Mouse (Mus musculus) limb, embryonic 12.5 days (tissue): Measurements from ENCODE around the gene Igfals. TPM values are rescaled to one million over a fixed set of nuclear protein-coding genes. Genes with fewer than 3 reads are reported as not detected.

Experiments
- ATAC-seq: fragments of 200-750 bp; cut with Nextera tagmentation; 2 replicates; pipeline ENCODE4 v1.8.0; 2017; ENCODE audit warnings: low read depth, moderate TSS enrichment; ENCODE audit not compliant: insufficient number of reproducible peaks, insufficient read depth, low FRiP score, low TSS enrichment
- H3K27ac ChIP-seq: fragments of 300-500 bp; sonication (generic); 2 replicates; pipeline ENCODE4 v1.5.1; 2016; ENCODE audit warnings: mild to moderate bottlenecking, moderate library complexity
- H3K27me3 ChIP-seq: fragments of 300-500 bp; sonication (generic); 2 replicates; pipeline ENCODE4 v1.6.1; 2016; ENCODE audit warnings: mild to moderate bottlenecking, moderate library complexity
- H3K36me3 ChIP-seq: fragments of 300-500 bp; sonication (generic); 2 replicates; pipeline ENCODE4 v1.6.1; 2016; ENCODE audit warnings: mild to moderate bottlenecking, moderate library complexity
- H3K4me1 ChIP-seq: fragments of 300-500 bp; sonication (generic); replicated peaks from 2 replicates; pipeline ENCODE4 v1.6.1; 2016
- H3K4me2 ChIP-seq: fragments of 300-500 bp; sonication (generic); 2 replicates; pipeline ENCODE4 v1.6.1; 2016; ENCODE audit warnings: mild to moderate bottlenecking, moderate library complexity
- H3K4me3 ChIP-seq: fragments of 300-500 bp; sonication (generic); replicated peaks from 2 replicates; pipeline ENCODE4 v1.5.1; 2016; ENCODE audit warnings: mild to moderate bottlenecking
- H3K9ac ChIP-seq: fragments of 300-500 bp; sonication (generic); replicated peaks from 2 replicates; pipeline ENCODE4 v1.6.1; 2016; ENCODE audit warnings: mild to moderate bottlenecking, moderate library complexity
- H3K9me3 ChIP-seq: fragments of 300-500 bp; sonication (generic); 2 replicates; pipeline ENCODE4 v1.6.1; 2016; ENCODE audit warnings: mild to moderate bottlenecking, moderate library complexity
- WGBS: fragments of 180-500 bp; shearing (Covaris S2); methylation state at CpG from one replicate; pipeline ENCODE4 v1.1.7; 2016; 5-methylcytosine and 5-hydroxymethylcytosine counted together
- polyA plus RNA-seq: library from polyadenylated mRNA; unstranded; fragments of >200 nt; fragmentation: Nextera tagmentation; extraction: Ambion mirVana; gene quantifications from 2 replicates; pipeline ENCODE4 v1.2.1, GENCODE M21; 2016

Gene Igfals
- polyA plus RNA-seq, 1 experiment from 2014 or later, result 0.43 TPM

DNA sequence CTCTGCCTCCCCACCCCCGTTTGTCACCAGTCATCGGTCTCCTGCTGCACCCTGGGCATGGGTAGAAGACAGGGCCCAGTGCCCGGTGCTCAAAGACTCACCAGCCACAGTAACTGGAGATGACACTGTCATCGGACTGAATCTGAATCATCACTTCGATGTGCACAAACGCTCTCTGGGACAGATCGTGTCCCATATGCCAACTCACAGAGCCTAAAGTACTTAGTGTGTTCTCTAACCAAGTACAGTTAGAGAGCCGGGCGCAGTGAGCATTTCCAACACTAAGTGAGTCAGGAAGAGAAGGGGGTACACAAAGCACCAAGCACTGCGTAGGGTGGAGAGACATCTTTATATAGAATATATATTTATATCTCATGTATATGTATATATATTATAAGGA, 2.1 kb downstream of the Igfals start:
- 91% methylated on average over 10 of the region's 10 CpGs for WGBS
- Histone ChIP-seq H3K4me2 (no peak overlapping the region), H3K9me3 (no peaks in the 10 kb centered on the region), H3K36me3 (peaks cover 14% of the 10 kb centered on the region; the same call in 1 of the 2 replicates), H3K4me1 (no peaks in the 10 kb centered on the region), H3K27me3 (no peaks in the 10 kb centered on the region), H3K27ac (no peak overlapping the region), H3K9ac (no peak overlapping the region), H3K4me3 (no peak overlapping the region)
- no peak for ATAC-seq

DNA sequence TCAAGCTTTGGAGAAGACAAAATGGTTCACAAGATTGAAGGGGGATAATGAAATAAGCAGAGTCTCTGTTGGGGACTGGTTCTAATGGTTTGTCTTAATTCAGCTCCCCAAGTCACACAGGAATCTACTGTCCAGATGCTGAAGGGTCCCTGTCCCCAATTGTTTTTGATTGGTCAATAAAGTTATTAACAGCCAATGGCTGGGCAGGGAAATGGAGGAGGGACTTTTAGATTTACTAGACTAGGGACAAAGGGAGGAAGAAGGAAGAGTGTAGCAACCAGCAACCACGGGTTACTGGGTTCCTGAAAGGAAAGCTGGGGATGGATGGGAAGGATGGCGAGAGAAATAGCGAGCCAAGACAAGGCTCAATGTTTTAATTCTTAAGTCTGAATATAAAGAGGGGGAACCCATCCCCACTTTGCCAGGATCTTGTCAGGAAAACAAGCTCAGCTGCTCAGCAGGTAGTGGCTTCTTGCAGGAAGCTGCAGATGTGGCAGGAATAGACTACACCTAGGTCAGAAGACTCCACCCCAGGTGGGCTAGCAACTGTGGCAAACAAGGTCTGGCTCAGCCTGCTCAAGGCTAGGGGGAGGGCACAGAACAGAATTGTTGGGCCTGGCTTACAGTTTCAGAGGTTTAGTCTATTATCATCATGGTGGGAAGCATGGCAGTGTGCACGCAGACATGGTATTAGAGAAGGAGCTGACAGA, 8.1 kb downstream of the Igfals start:
- WGBS, result 45% methylated on average over 4 of the region's 4 CpGs
- Histone ChIP-seq H3K9me3 (no peaks in the 10 kb centered on the region), H3K27ac (no peak overlapping the region), H3K36me3 (no peaks in the 10 kb centered on the region), H3K27me3 (no peaks in the 10 kb centered on the region; the same call in 1 of the 2 replicates), H3K9ac (no peak overlapping the region), H3K4me2 (no peak overlapping the region), H3K4me3 (no peak overlapping the region), H3K4me1 (peaks cover 7% of the 10 kb centered on the region)
- no peak for ATAC-seq

DNA sequence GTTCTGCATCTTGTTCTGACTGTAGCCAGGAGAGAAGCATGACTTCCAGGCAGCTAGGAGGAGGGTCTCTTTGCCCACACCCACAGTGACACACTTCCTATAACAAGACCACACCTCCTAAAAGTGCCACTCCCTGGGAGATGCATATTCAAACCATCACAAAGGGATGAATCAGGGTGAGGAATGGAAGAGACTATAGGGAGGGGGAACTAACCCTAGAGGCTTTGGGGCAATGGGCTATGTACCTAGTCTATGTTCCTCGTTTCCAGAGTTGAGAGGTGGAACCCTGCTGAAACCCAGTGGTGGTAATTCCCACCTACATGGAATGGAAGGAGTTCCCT, 8.6 kb downstream of the Igfals start:
- WGBS, result 58% methylated on average over 1 of the region's 1 CpGs
- H3K27me3 ChIP-seq, result no peaks in the 10 kb centered on the region; the same call in 1 of the 2 replicates
- H3K36me3 ChIP-seq, result no peaks in the 10 kb centered on the region
- no peak overlapping the region for H3K4me3 ChIP-seq
- H3K4me1 ChIP-seq, result peaks cover 7% of the 10 kb centered on the region
- no peak overlapping the region for H3K4me2 ChIP-seq
- no peak overlapping the region for H3K27ac ChIP-seq
- no peaks in the 10 kb centered on the region for H3K9me3 ChIP-seq
- ATAC-seq, result no peak
- no peak overlapping the region for H3K9ac ChIP-seq

DNA sequence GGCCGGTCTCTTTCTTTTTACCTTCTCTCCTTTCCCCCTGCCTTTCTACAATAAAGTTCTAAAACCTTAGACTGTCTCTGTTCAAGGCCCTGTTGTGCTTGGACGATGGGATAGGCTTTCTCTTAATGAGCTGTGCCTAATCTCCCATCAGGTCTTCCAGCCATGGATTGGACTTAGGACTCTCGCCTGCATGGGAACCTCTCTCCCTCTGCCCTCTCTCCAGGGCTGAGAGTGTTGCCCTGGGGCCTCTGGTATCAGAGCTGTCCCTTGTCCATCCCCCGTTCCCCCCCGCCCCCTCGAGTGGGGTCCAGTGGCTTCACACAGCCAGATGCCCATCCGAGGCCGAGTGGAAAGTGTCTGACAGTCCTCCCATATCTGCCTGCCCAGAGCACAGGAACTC, 9.2 kb downstream of the Igfals start:
- no peak overlapping the region for H3K27ac ChIP-seq
- H3K4me1 ChIP-seq, result peaks cover 7% of the 10 kb centered on the region
- WGBS, result 85% methylated on average over 8 of the region's 8 CpGs
- no peaks in the 10 kb centered on the region for H3K36me3 ChIP-seq
- H3K9me3 ChIP-seq, result no peaks in the 10 kb centered on the region
- H3K4me2 ChIP-seq, result no peak overlapping the region
- no peak for ATAC-seq
- H3K9ac ChIP-seq, result no peak overlapping the region
- no peaks in the 10 kb centered on the region; the same call in 1 of the 2 replicates for H3K27me3 ChIP-seq
- H3K4me3 ChIP-seq, result no peak overlapping the region

DNA sequence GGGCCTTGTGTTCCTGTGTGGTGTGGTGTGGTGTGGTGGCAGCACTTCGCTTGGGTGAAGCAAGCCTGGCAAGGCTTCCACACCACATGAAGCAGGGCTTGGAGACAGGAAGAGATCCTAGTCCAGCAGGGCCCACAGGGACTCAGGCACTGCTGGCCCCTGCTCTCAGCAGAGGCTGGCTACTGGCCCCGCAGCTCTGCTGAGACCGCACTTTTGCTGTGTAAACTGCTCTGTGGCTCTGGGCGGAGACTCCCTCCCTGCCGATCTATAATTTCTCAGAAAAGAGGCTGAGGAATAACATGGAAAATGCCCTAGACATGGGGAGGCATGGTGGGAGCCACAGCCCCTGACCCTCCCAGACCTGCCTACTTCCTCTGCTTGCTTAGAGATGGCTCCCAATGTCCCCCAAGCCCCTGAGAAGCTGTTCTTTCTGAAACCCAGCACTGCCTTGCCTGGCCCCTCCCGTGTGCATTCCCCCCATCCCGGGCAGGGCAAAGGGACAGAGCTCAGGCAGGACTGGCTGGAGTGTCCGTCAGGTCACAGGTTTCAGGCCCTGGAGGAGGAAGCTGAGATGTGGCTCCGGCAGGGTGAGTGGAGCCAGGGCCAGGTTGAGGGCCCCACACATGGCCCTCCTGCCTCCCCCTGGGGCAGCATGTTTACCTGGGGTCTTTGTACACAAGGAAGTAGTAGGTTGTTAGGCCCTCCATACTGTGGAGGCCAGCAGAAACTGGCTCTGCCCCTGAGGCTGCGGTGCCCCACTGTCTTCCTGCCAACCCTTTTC, 11.7 kb downstream of the Igfals start:
- no peaks in the 10 kb centered on the region for H3K9me3 ChIP-seq
- no peak for ATAC-seq
- 56% methylated on average over 10 of the region's 10 CpGs for WGBS
- H3K27ac ChIP-seq, result no peak overlapping the region
- H3K4me2 ChIP-seq, result no peak overlapping the region
- no peak overlapping the region for H3K4me3 ChIP-seq
- H3K36me3 ChIP-seq, result peaks cover 2% of the 10 kb centered on the region
- H3K4me1 ChIP-seq, result peaks cover 7% of the 10 kb centered on the region
- H3K27me3 ChIP-seq, result no peaks in the 10 kb centered on the region; the same call in 1 of the 2 replicates
- H3K9ac ChIP-seq, result peak overlapping the region; percentile 42

DNA sequence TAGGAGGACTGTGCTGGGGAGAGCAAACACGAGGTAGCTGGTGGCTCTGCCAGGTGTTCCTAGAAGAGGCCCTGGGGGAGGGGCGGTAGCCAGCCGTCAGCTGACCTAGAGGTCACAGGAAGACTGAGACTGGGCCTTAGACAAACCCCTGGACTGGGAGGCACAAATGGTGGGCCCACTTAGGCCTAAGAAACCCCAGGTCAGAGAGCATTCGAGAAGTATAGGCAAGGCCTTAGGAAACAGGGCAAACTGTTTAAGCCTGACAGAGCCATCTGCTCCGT, 12.3 kb downstream of the Igfals start:
- Histone ChIP-seq H3K4me3 (no peak overlapping the region), H3K9ac (peak overlapping the region; percentile 42; the same call in 1 of the 2 replicates), H3K4me2 (no peak overlapping the region), H3K4me1 (peaks cover 7% of the 10 kb centered on the region), H3K27me3 (no peaks in the 10 kb centered on the region; the same call in 1 of the 2 replicates), H3K9me3 (no peaks in the 10 kb centered on the region), H3K27ac (no peak overlapping the region), H3K36me3 (peaks cover 8% of the 10 kb centered on the region)
- ATAC-seq, result no peak
- 25% methylated on average over 5 of the region's 5 CpGs for WGBS

DNA sequence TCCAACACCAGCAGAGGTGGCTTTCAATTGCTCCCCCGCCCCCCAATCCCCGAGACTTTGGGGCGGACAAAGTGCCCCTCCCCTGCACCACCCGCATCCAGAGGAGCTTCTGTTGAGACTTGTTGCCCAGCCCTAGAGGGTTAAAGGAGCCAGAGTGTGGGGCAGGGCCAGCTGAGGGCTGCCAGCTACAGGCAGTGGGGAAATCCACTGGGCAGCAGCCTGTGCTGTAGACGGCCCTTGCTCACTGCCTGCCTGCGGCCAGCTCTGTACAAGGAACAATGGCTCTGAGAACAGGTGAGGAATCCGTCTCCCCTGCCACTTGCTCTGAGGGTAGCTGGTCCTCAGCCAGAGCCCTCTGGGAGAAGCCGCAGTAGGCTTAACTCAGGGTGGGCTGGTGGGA, 12.7 kb downstream of the Igfals start:
- ATAC-seq, result no peak
- no peak overlapping the region for H3K27ac ChIP-seq
- no peaks in the 10 kb centered on the region for H3K9me3 ChIP-seq
- no peak overlapping the region for H3K4me3 ChIP-seq
- peaks cover 12% of the 10 kb centered on the region for H3K36me3 ChIP-seq
- no peak overlapping the region for H3K4me2 ChIP-seq
- WGBS, result 77% methylated on average over 8 of the region's 8 CpGs
- no peak overlapping the region; the same call in 1 of the 2 replicates for H3K9ac ChIP-seq
- H3K27me3 ChIP-seq, result no peaks in the 10 kb centered on the region; the same call in 1 of the 2 replicates
- peaks cover 7% of the 10 kb centered on the region for H3K4me1 ChIP-seq

DNA sequence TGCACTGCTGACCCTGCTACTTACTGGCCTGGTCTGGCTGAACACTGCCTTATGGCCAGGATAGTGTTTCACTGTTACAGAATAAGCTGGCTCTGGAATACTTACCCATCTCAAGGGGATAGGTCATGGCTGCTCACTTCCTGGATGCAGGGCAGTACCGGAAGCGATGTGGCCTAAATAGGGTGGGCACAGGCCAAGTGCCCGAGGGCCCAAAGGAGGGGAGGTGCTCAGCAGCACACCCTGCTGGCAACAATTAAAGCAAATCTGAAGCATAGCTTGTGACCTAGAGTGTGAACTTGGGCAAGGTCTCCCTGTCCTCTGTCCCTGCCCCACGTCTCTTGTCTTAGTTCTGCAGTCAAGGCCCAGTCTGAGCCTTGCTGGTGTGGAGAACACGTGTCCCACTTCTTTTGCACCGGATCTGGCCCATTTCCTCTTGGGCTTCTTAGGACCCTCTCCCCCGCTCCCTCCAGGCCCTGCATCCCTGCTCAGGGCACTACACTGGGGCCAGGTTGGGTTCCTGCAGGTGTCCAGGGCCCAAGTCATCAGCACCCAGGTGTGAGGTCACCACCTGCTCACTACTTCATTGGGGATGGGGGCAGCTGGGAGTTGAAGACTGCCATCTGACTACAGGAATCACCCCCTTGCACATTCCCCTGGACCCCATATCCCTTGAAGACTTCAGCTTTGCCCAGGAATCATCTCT, 16.1 kb downstream of the Igfals start:
- Histone ChIP-seq H3K27ac (peak overlapping the region; percentile 20; the same call in 1 of the 2 replicates), H3K4me2 (no peak overlapping the region), H3K27me3 (no peaks in the 10 kb centered on the region; the same call in 1 of the 2 replicates), H3K4me3 (no peak overlapping the region), H3K9me3 (no peaks in the 10 kb centered on the region), H3K36me3 (peaks cover 18% of the 10 kb centered on the region), H3K4me1 (peaks cover 14% of the 10 kb centered on the region), H3K9ac (no peak overlapping the region)
- 51% methylated on average over 7 of the region's 7 CpGs for WGBS
- no peak for ATAC-seq

DNA sequence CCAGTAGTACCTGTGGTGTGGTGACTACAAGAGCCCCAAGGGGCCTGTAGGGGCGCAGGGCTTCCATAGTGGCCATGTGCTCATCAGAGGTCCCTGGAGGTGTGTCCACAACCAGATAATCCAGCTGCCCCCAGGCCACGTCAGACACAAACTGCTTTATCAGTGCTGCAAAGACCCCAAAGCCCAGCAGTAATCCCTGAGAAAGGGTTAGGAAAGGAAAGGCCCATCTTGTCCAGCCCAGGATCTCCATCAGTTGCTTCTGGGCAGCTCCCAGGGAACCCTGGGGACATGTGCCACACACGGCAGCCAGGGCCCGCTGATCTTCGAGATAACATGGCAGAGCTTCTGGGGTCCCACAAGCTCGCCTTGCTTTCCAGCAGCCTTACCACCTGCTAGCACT, 18.6 kb downstream of the Igfals start:
- no peak for ATAC-seq
- peaks cover 25% of the 10 kb centered on the region for H3K36me3 ChIP-seq
- H3K4me3 ChIP-seq, result no peak overlapping the region
- H3K4me2 ChIP-seq, result no peak overlapping the region
- no peak overlapping the region for H3K27ac ChIP-seq
- no peaks in the 10 kb centered on the region for H3K9me3 ChIP-seq
- H3K27me3 ChIP-seq, result no peaks in the 10 kb centered on the region
- 92% methylated on average over 6 of the region's 6 CpGs for WGBS
- no peak overlapping the region for H3K9ac ChIP-seq
- peaks cover 22% of the 10 kb centered on the region for H3K4me1 ChIP-seq

DNA sequence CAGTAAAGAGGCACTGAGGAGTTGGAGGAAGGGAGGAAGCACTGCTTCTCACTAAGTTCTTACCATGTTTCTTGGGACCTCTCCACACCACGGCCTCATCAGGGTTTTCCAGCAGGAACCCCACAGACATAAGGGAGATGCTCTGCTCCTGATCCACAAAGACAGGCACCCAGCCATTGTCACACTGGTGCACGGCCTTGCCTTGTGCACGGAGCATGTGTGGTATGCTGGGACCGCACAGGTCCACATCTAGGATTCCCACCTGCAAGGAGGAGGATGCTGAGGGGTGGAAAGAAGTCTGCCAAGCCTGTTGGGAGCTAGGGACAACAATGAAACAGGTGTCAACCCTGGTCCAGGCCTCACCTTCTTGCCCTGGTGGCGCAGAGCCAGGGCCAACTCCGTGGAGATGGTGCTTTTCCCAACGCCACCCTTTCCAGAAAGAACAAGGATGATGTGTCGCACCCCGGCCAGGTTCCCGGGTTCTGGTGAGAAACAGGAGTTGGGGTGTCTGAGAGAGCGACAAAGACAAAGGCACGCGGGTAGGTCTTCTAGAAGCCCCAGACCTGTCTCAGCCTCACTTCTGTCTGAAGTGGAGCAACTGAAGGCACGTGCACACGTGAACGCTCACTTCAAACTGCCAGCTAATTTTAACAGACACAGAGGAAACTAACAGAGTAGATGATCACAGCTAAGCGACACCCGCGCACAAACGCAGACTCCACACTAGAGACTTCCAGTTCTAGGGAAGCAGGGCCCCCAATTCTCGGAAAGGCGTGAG, 19.7 kb downstream of the Igfals start:
- Histone ChIP-seq H3K9ac (peak overlapping the region; percentile 63), H3K4me1 (peaks cover 22% of the 10 kb centered on the region), H3K36me3 (peaks cover 31% of the 10 kb centered on the region), H3K4me3 (peak overlapping the region; percentile 88), H3K27me3 (no peaks in the 10 kb centered on the region), H3K27ac (no peak overlapping the region), H3K9me3 (no peaks in the 10 kb centered on the region), H3K4me2 (peak overlapping the region; percentile 93)
- WGBS, result 25% methylated on average over 22 of the region's 22 CpGs
- no peak for ATAC-seq
